Mouse (Mus musculus) intestine, embryonic 14.5 days (tissue): Measurements from ENCODE around the gene Ssx2ip. TPM values are rescaled to one million over a fixed set of nuclear protein-coding genes. Genes with fewer than 3 reads are reported as not detected.
A peak's percentile ranks its signal among the peaks of the same experiment; 100 is the strongest.

Source experiments
- ATAC-seq: fragments of 200-750 bp; cut with Nextera tagmentation; replicated peaks from 2 replicates; pipeline ENCODE4 v1.8.0; 2017; ENCODE audit warnings: low read depth, moderate number of reproducible peaks, moderate TSS enrichment, moderate library complexity; ENCODE audit not compliant: low FRiP score, low TSS enrichment
- DNase-seq: peaks from one replicate; pipeline ENCODE4 v3.0.0-alpha.2; 2018; ENCODE audit warnings: low spot score
- H3K27ac ChIP-seq: fragments of 300-500 bp; sonication (generic); 2 replicates; pipeline ENCODE4 v1.5.1; 2014; ENCODE audit warnings: low read depth, mild to moderate bottlenecking, control low read depth
- H3K27me3 ChIP-seq: fragments of 300-500 bp; sonication (generic); replicated peaks from 2 replicates; pipeline ENCODE4 v1.6.1; 2014; ENCODE audit warnings: low read length, control low read depth; ENCODE audit not compliant: control insufficient read depth, insufficient read depth
- H3K36me3 ChIP-seq: fragments of 300-500 bp; sonication (generic); 2 replicates; pipeline ENCODE4 v1.6.1; 2014; ENCODE audit warnings: low read length, control low read depth; ENCODE audit not compliant: control insufficient read depth, insufficient read depth
- H3K4me1 ChIP-seq: fragments of 300-500 bp; sonication (generic); replicated peaks from 2 replicates; pipeline ENCODE4 v1.6.1; 2014; ENCODE audit warnings: low read length, control low read depth, mixed read lengths; ENCODE audit not compliant: control insufficient read depth, insufficient read depth
- H3K4me2 ChIP-seq: fragments of 300-500 bp; sonication (generic); 2 replicates; pipeline ENCODE4 v1.6.1; 2014; ENCODE audit warnings: low read length
- H3K4me3 ChIP-seq: fragments of 300-500 bp; sonication (generic); 2 replicates; pipeline ENCODE4 v1.5.1; 2014; ENCODE audit warnings: low read depth, low read length, control low read depth, mixed read lengths
- H3K9ac ChIP-seq: fragments of 300-500 bp; sonication (generic); 2 replicates; pipeline ENCODE4 v1.6.1; 2014; ENCODE audit warnings: mild to moderate bottlenecking, low read length
- H3K9me3 ChIP-seq: fragments of 300-500 bp; sonication (generic); 2 replicates; pipeline ENCODE4 v1.6.1; 2016; ENCODE audit warnings: low read length, control low read depth; ENCODE audit not compliant: control insufficient read depth
- WGBS: fragments of 180-500 bp; shearing (Covaris S2); extraction: QIAGEN DNeasy Blood & Tissue Kit; methylation state at CpG from one replicate; pipeline ENCODE4 v1.1.7; 2014; 5-methylcytosine and 5-hydroxymethylcytosine counted together
- polyA plus RNA-seq: library from polyadenylated mRNA; unstranded; fragments of >200 nt; fragmentation: Nextera tagmentation; extraction: Ambion mirVana; gene quantifications from 2 replicates; pipeline ENCODE4 v1.2.1, GENCODE M21; 2014

Ssx2ip gene
- polyA plus RNA-seq, 1 experiment from 2014 or later, result 36.3 TPM

- Histone ChIP-seq H3K36me3 (no peaks in the 10 kb centered on the region), H3K9me3 (no peaks in the 10 kb centered on the region; the same call in 1 of the 2 replicates), H3K27me3 (no peaks in the 10 kb centered on the region), H3K27ac (peak overlapping the region; percentile 67), H3K4me3 (peak overlapping the region; percentile 93; the same call in 1 of the 2 replicates), H3K9ac (no peak overlapping the region), H3K4me2 (peak overlapping the region; percentile 88), H3K4me1 (peaks cover 18% of the 10 kb centered on the region; the same call in 1 of the 2 replicates)
- WGBS, result 79% methylated on average over 16 of the region's 16 CpGs
- DNase-seq (peak; percentile 69), ATAC-seq (peak; percentile 56)
Measured at GRCm38 (mm10) chr3:146407086-146407721, 2.8 kb downstream of the Ssx2ip start.

GRCm38 (mm10) chr3:146410114-146410513, 5.7 kb downstream of the Ssx2ip start:
- Histone ChIP-seq H3K9me3 (no peaks in the 10 kb centered on the region), H3K4me2 (no peak overlapping the region), H3K27ac (no peak overlapping the region), H3K4me3 (no peak overlapping the region), H3K4me1 (peaks cover 17% of the 10 kb centered on the region; the same call in 1 of the 2 replicates), H3K36me3 (no peaks in the 10 kb centered on the region), H3K27me3 (no peaks in the 10 kb centered on the region), H3K9ac (no peak overlapping the region)
- 73% methylated on average over 7 of the region's 7 CpGs for WGBS
- DNase-seq, result no peak
- no peak for ATAC-seq

- 0 out of 2 replicates have a peak, but pooled peaks cover 5% of the 10 kb centered on the region for H3K4me1 ChIP-seq
- H3K4me3 ChIP-seq, result no peak overlapping the region
- H3K36me3 ChIP-seq, result no peaks in the 10 kb centered on the region
- H3K27me3 ChIP-seq, result no peaks in the 10 kb centered on the region
- no peak overlapping the region for H3K9ac ChIP-seq
- no peaks in the 10 kb centered on the region for H3K9me3 ChIP-seq
- no peak for ATAC-seq
- no peak overlapping the region for H3K4me2 ChIP-seq
- 64% methylated on average over 2 of the region's 2 CpGs for WGBS
- DNase-seq, result no peak
- peak overlapping the region; percentile 1; the same call in 1 of the 2 replicates for H3K27ac ChIP-seq
Measured at GRCm38 (mm10) chr3:146412008-146412407, 7.6 kb downstream of the Ssx2ip start.

GRCm38 (mm10) chr3:146412480-146412879, 8.0 kb downstream of the Ssx2ip start:
- H3K4me2 ChIP-seq, result no peak overlapping the region
- ATAC-seq (no peak), DNase-seq (no peak)
- H3K9me3 ChIP-seq, result no peaks in the 10 kb centered on the region
- 86% methylated on average over 7 of the region's 7 CpGs for whole genome bisulfite sequencing
- no peaks in the 10 kb centered on the region for H3K27me3 ChIP-seq
- 0 out of 2 replicates have a peak, but pooled peaks cover 5% of the 10 kb centered on the region for H3K4me1 ChIP-seq
- H3K9ac ChIP-seq, result no peak overlapping the region
- no peak overlapping the region for H3K27ac ChIP-seq
- H3K36me3 ChIP-seq, result no peaks in the 10 kb centered on the region
- no peak overlapping the region for H3K4me3 ChIP-seq

- H3K9ac ChIP-seq, result no peak overlapping the region
- WGBS, result 90% methylated on average over 13 of the region's 13 CpGs
- H3K4me2 ChIP-seq, result no peak overlapping the region
- H3K4me1 ChIP-seq, result 0 out of 2 replicates have a peak, but pooled peaks cover 5% of the 10 kb centered on the region
- H3K36me3 ChIP-seq, result 0 out of 2 replicates have a peak, but pooled peaks cover 5% of the 10 kb centered on the region
- H3K27ac ChIP-seq, result no peak overlapping the region
- no peaks in the 10 kb centered on the region for H3K9me3 ChIP-seq
- H3K27me3 ChIP-seq, result no peaks in the 10 kb centered on the region
- H3K4me3 ChIP-seq, result no peak overlapping the region
- no peak for DNase-seq
- ATAC-seq, result no peak
Measured at GRCm38 (mm10) chr3:146413016-146413415, 8.6 kb downstream of the Ssx2ip start.

- no peak overlapping the region for H3K27ac ChIP-seq
- H3K36me3 ChIP-seq, result peaks cover 10% of the 10 kb centered on the region
- H3K4me2 ChIP-seq, result no peak overlapping the region
- ATAC-seq (no peak), DNase-seq (no peak)
- 69% methylated on average over 4 of the region's 4 CpGs for WGBS
- H3K4me3 ChIP-seq, result no peak overlapping the region
- 0 out of 2 replicates have a peak, but pooled peaks cover 5% of the 10 kb centered on the region for H3K4me1 ChIP-seq
- H3K27me3 ChIP-seq, result no peaks in the 10 kb centered on the region
- H3K9ac ChIP-seq, result no peak overlapping the region
- no peaks in the 10 kb centered on the region for H3K9me3 ChIP-seq
Measured at GRCm38 (mm10) chr3:146413992-146414391, 9.6 kb downstream of the Ssx2ip start.

- ATAC-seq (no peak), DNase-seq (no peak)
- peaks cover 16% of the 10 kb centered on the region for H3K36me3 ChIP-seq
- H3K4me3 ChIP-seq, result no peak overlapping the region
- H3K9ac ChIP-seq, result no peak overlapping the region
- 86% methylated on average over 12 of the region's 12 CpGs for WGBS
- H3K27me3 ChIP-seq, result no peaks in the 10 kb centered on the region
- H3K27ac ChIP-seq, result no peak overlapping the region
- no peaks in the 10 kb centered on the region for H3K9me3 ChIP-seq
- no peak overlapping the region for H3K4me2 ChIP-seq
- H3K4me1 ChIP-seq, result 0 out of 2 replicates have a peak, but pooled peaks cover 5% of the 10 kb centered on the region
Measured at GRCm38 (mm10) chr3:146414555-146414954, 10.1 kb downstream of the Ssx2ip start.

GRCm38 (mm10) chr3:146417873-146418272, 13.4 kb downstream of the Ssx2ip start:
- no peak overlapping the region for H3K4me3 ChIP-seq
- no peak overlapping the region for H3K4me2 ChIP-seq
- no peak overlapping the region for H3K27ac ChIP-seq
- no peaks in the 10 kb centered on the region for H3K4me1 ChIP-seq
- ATAC-seq (no peak), DNase-seq (no peak)
- H3K36me3 ChIP-seq, result peaks cover 31% of the 10 kb centered on the region
- WGBS, result 95% methylated on average over 8 of the region's 8 CpGs
- no peaks in the 10 kb centered on the region for H3K27me3 ChIP-seq
- no peaks in the 10 kb centered on the region for H3K9me3 ChIP-seq
- no peak overlapping the region for H3K9ac ChIP-seq

GRCm38 (mm10) chr3:146418901-146419300, 14.5 kb downstream of the Ssx2ip start:
- DNase-seq, result no peak

More at GRCm38 (mm10) chr3:146418901-146419300, 14.5 kb downstream of the Ssx2ip start:
- Histone ChIP-seq H3K27ac (no peak overlapping the region), H3K4me1 (no peaks in the 10 kb centered on the region), H3K9ac (no peak overlapping the region), H3K4me3 (no peak overlapping the region), H3K9me3 (no peaks in the 10 kb centered on the region), H3K27me3 (no peaks in the 10 kb centered on the region), H3K4me2 (no peak overlapping the region), H3K36me3 (peaks cover 31% of the 10 kb centered on the region)
- ATAC-seq, result no peak
- WGBS, result 79% methylated on average over 7 of the region's 7 CpGs
